Mouse (Mus musculus): Measurements from ENCODE around the gene Mrpl43. TPM values are rescaled to one million over a fixed set of nuclear protein-coding genes. Genes with fewer than 3 reads are reported as not detected.

Mrpl43 gene
- polyA plus RNA-seq, 1 experiment from 2014 or later = 28.8 TPM

GRCm38 (mm10) chr19:45005444-45005843 lies 798 bp downstream of the Mrpl43 start, which contains the start of gene Twnk:
Twnk (plus strand) TSS chr19:45005663.
- H3K4me3 ChIP-seq (replicated peaks) = peak within 1 kb of the TSS; percentile 80
- H3K36me3 ChIP-seq (replicated peaks) = peaks cover 44% of the 10 kb centered on the region
- H3K4me1 ChIP-seq (replicated peaks) = peaks cover 35% of the 10 kb centered on the region
- 6% methylated on average over 16 of the region's 16 CpGs for WGBS (ENCODE audit: insufficient replicate concordance)
- peak; percentile 18; the same call in 1 of the 2 replicates for ATAC-seq (ENCODE audit: insufficient read depth)
- peak within 1 kb of the TSS; percentile 75 for H3K9ac ChIP-seq
- H3K9me3 ChIP-seq (replicated peaks) = no peaks in the 10 kb centered on the region
- H3K27me3 ChIP-seq = no peaks in the 10 kb centered on the region; the same call in 1 of the 2 replicates
- peak within 1 kb of the TSS; percentile 95 for H3K4me2 ChIP-seq
- H3K27ac ChIP-seq (replicated peaks) = peak within 1 kb of the TSS; percentile 79

DNA sequence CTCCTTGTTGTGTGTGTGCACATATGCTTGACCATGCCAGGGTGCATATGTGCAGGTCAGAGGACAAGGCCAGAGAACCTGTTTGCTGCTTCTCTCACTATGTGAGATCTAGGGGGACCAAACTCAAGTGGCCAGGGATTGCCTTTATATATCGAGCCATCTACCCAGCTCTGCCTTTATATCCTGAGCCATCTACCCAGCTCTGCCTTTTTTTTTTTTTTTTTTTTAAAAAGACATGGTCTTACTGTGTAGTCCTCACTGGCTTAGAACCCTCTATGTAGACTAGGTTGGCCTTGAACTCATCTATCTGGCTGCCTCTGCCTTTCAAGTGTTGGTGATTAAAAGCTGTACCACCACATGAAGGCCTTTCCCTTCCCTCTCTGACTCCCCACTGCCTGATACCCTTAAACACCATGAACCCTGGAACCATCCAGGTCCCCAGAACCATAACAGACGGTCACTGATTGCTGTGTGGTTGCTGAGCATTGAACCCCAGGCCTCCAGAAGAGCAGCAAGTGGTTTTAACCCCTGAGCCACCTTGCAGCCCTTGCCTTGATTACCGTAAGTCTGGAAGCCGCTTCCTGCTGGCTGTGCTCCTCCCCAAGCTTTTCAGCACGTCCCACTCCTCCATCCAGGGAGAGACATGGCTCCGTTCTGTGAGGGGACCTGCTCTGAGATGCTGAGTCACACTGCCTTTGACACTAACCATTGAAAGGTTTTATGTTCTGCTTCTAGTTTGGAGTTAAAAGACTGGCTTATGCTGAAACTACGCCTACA lies 2.3 kb downstream of the Mrpl43 start:
- H3K9ac ChIP-seq = no peak overlapping the region
- no peak overlapping the region for H3K27ac ChIP-seq (replicated peaks)
- WGBS (ENCODE audit: insufficient replicate concordance) = 80% methylated on average over 7 of the region's 7 CpGs
- no peaks in the 10 kb centered on the region for H3K9me3 ChIP-seq (replicated peaks)
- H3K36me3 ChIP-seq (replicated peaks) = peaks cover 35% of the 10 kb centered on the region
- ATAC-seq (ENCODE audit: insufficient read depth) = no peak
- H3K4me3 ChIP-seq (replicated peaks) = no peak overlapping the region
- H3K4me2 ChIP-seq = no peak overlapping the region
- peaks cover 35% of the 10 kb centered on the region for H3K4me1 ChIP-seq (replicated peaks)
- no peaks in the 10 kb centered on the region; the same call in 1 of the 2 replicates for H3K27me3 ChIP-seq

GRCm38 (mm10) chr19:45002301-45002700 lies 3.9 kb downstream of the Mrpl43 start:
- Histone ChIP-seq H3K27me3 (no peaks in the 10 kb centered on the region; the same call in 1 of the 2 replicates), H3K9ac (no peak overlapping the region), H3K4me1 (replicated peaks) (peaks cover 19% of the 10 kb centered on the region), H3K36me3 (replicated peaks) (peaks cover 37% of the 10 kb centered on the region), H3K4me3 (replicated peaks) (no peak overlapping the region), H3K27ac (replicated peaks) (no peak overlapping the region), H3K4me2 (no peak overlapping the region), H3K9me3 (replicated peaks) (no peaks in the 10 kb centered on the region)
- WGBS (ENCODE audit: insufficient replicate concordance) = 60% methylated on average over 3 of the region's 3 CpGs
- no peak for ATAC-seq (ENCODE audit: insufficient read depth)

- no peak overlapping the region for H3K4me2 ChIP-seq
- no peak overlapping the region for H3K9ac ChIP-seq
- H3K27ac ChIP-seq (replicated peaks) = no peak overlapping the region
- peaks cover 10% of the 10 kb centered on the region; the same call in 1 of the 2 replicates for H3K4me1 ChIP-seq (replicated peaks)
- no peaks in the 10 kb centered on the region; the same call in 1 of the 2 replicates for H3K27me3 ChIP-seq
- H3K4me3 ChIP-seq (replicated peaks) = no peak overlapping the region
- peaks cover 36% of the 10 kb centered on the region for H3K36me3 ChIP-seq (replicated peaks)
- ATAC-seq (ENCODE audit: insufficient read depth) = no peak
- 73% methylated on average over 8 of the region's 8 CpGs for WGBS (ENCODE audit: insufficient replicate concordance)
- no peaks in the 10 kb centered on the region for H3K9me3 ChIP-seq (replicated peaks)
These were observed 6.6 kb downstream of the Mrpl43 start for GRCm38 (mm10) chr19:44999647-45000046.

DNA sequence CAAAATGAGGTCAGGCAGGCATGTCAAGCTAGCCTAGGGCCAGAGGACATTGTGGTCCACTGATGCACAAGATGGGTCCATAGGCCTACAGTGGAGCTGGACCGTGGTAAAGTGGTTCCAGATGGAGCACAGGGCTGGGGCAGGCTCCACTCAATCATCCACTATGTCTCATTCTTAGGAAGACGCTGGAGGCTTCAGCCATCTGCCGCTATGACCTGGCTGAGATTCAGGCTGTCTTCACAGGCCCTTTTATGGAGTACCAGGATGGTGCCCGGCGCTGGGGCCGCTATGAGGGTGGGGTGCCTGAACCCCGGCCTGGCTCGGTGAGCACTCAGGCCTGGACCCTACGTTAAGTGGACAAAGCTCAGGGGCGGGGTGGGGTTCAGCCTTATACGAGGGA lies 8.5 kb downstream of the Mrpl43 start:
- no peak overlapping the region for H3K9ac ChIP-seq
- H3K4me2 ChIP-seq = no peak overlapping the region
- no peak overlapping the region for H3K27ac ChIP-seq (replicated peaks)
- H3K9me3 ChIP-seq (replicated peaks) = no peaks in the 10 kb centered on the region
- ATAC-seq (ENCODE audit: insufficient read depth) = no peak
- no peak overlapping the region for H3K4me3 ChIP-seq (replicated peaks)
- H3K36me3 ChIP-seq (replicated peaks) = peaks cover 18% of the 10 kb centered on the region; the same call in 1 of the 2 replicates
- WGBS (ENCODE audit: insufficient replicate concordance) = 69% methylated on average over 11 of the region's 11 CpGs
- peaks cover 12% of the 10 kb centered on the region; the same call in 1 of the 2 replicates for H3K4me1 ChIP-seq (replicated peaks)
- H3K27me3 ChIP-seq = no peaks in the 10 kb centered on the region; the same call in 1 of the 2 replicates

GRCm38 (mm10) chr19:44992712-44993111 lies 13.5 kb downstream of the Mrpl43 start:
- Histone ChIP-seq H3K36me3 (replicated peaks) (0 out of 2 replicates have a peak, but pooled peaks cover 6% of the 10 kb centered on the region), H3K9me3 (replicated peaks) (no peaks in the 10 kb centered on the region), H3K4me3 (replicated peaks) (no peak overlapping the region), H3K9ac (no peak overlapping the region), H3K4me2 (no peak overlapping the region), H3K4me1 (replicated peaks) (peaks cover 41% of the 10 kb centered on the region), H3K27ac (replicated peaks) (0 out of 2 replicates have a peak overlapping the region, but pooled peaks have one; percentile 9), H3K27me3 (peaks cover 36% of the 10 kb centered on the region)
- 45% methylated on average over 7 of the region's 7 CpGs for WGBS (ENCODE audit: insufficient replicate concordance)
- ATAC-seq (ENCODE audit: insufficient read depth) = no peak

- Histone ChIP-seq H3K9ac (no peak overlapping the region), H3K4me2 (no peak overlapping the region), H3K36me3 (replicated peaks) (0 out of 2 replicates have a peak, but pooled peaks cover 4% of the 10 kb centered on the region), H3K4me3 (replicated peaks) (no peak overlapping the region), H3K27ac (replicated peaks) (no peak overlapping the region), H3K27me3 (peaks cover 41% of the 10 kb centered on the region), H3K9me3 (replicated peaks) (no peaks in the 10 kb centered on the region), H3K4me1 (replicated peaks) (peaks cover 42% of the 10 kb centered on the region)
- ATAC-seq (ENCODE audit: insufficient read depth) = no peak
- 22% methylated on average over 7 of the region's 7 CpGs for WGBS (ENCODE audit: insufficient replicate concordance)
These were observed 14.0 kb downstream of the Mrpl43 start for GRCm38 (mm10) chr19:44992246-44992645.

DNA sequence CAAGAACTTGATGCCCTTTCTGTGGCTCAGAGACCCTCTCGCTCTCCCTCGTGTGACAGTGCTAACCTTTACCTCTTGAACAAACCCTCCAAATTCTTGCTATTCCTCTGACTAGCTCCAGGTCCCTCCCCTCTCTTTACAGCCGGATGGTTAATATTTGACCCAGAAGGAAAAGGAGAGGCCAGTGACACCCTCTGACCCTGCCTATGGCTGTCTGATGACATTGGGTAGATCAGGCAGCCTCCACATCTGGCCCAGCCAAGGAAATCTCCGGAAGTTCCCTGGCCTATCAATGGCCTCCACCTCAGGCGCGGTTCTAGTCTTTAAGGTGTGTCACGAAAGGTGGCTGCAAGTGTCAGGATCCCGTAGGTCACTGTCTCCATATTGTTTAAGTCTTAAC lies 15.2 kb downstream of the Mrpl43 start:
- peak overlapping the region; percentile 64 for H3K27ac ChIP-seq (replicated peaks)
- H3K27me3 ChIP-seq = peaks cover 44% of the 10 kb centered on the region
- no peak overlapping the region for H3K9ac ChIP-seq
- H3K4me2 ChIP-seq = peak overlapping the region; percentile 64
- peak overlapping the region; percentile 57 for H3K4me3 ChIP-seq (replicated peaks)
- WGBS (ENCODE audit: insufficient replicate concordance) = 70% methylated on average over 8 of the region's 8 CpGs
- H3K36me3 ChIP-seq (replicated peaks) = 0 out of 2 replicates have a peak, but pooled peaks cover 4% of the 10 kb centered on the region
- peak; percentile 47 for ATAC-seq (ENCODE audit: insufficient read depth)
- H3K9me3 ChIP-seq (replicated peaks) = no peaks in the 10 kb centered on the region
- H3K4me1 ChIP-seq (replicated peaks) = peaks cover 39% of the 10 kb centered on the region

DNA sequence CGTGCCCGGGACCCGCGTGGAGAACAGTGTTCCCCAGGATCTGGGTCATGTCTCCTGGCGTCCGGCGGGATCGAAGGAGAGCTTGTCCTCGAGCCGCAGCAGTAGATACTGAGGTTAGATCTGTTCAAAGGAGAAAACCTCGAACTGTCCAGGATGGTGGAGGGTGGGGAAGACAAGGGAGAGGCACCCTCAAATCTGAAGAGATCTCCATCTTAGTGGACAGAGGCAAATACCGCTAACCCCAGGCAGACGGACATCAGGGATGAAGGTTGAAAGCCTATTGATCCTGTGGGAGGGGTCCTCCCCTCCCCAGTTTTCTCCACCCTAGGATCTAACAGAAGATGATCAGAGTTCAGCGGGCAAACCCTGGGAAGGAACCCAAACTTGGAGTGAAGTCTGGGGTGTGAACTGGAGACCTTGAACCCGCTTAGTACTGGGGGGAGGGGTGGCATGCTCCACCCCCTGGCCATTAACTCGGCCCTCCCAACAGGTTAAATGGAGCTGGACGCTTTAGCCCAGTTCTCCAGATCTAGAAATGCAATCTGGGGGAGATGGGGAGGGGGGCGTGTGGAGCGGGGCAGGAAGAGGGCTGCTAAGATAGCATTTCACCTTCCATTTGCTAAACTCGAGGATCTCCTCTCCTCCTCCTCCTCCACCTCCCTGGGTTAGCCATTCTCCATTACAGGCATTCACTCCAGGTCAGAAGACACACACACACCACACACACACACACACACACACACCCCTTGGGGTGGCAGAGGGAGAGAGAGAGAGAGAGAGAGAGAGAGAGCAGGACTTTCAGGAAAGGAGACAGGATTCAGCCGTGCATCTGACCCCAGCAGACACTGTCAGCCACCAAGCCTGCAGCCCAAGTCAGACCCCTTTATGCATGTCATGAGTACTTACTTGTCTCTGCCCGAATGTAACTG lies 16.4 kb downstream of the Mrpl43 start:
- Histone ChIP-seq H3K9me3 (replicated peaks) (no peaks in the 10 kb centered on the region), H3K4me1 (replicated peaks) (peaks cover 48% of the 10 kb centered on the region), H3K4me3 (replicated peaks) (peak overlapping the region; percentile 57), H3K27ac (replicated peaks) (peak overlapping the region; percentile 76), H3K36me3 (replicated peaks) (0 out of 2 replicates have a peak, but pooled peaks cover 4% of the 10 kb centered on the region), H3K27me3 (peaks cover 44% of the 10 kb centered on the region), H3K4me2 (peak overlapping the region; percentile 64), H3K9ac (peak overlapping the region; percentile 47; the same call in 1 of the 2 replicates)
- 12% methylated on average over 22 of the region's 22 CpGs for WGBS (ENCODE audit: insufficient replicate concordance)
- ATAC-seq (ENCODE audit: insufficient read depth) = no peak

DNA sequence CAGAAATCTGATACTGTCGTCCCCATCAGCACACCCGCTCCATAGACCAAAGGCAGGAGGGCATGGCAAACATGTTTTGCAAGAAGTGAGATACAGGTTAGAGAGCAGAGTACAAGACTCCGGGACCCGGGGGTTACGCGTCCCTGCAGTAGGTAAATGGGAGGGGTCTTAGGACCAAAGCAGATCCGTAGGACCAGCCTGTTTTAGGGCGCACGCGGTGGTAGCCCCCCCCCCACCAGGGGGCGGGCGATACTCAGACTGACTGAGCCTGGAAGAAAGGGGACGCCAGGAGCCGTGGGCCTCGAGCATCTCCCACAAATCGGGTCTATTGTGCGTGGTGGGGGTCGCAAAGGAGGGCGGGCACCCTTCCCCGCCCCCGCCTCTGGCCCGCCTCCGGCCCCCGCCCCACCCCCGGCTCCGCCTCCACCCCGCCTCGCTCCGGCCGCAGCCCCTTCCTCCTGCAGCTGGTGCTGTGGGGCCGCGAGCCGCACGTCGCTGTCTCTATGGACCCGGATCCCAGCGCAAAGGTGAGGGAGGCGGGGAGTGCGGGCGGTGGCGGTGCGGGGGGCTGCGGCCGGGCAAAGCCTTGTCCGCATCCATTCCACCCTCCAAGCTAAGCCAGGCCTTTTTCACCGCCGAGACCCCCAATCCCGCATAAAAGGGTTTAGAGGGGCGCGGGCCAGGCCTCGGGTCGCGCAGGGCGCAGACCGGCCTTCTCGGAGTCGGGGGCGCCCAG lies 17.2 kb downstream of the Mrpl43 start, which contains the start of gene Sema4g:
Gene Sema4g (plus strand): TSS at position 271 of the 736 bp plus-strand sequence.
- WGBS (ENCODE audit: insufficient replicate concordance) = 1% methylated on average over 51 of the region's 58 CpGs
- Histone ChIP-seq H3K9me3 (replicated peaks) (no peaks in the 10 kb centered on the region), H3K27ac (replicated peaks) (peak within 1 kb of the TSS; percentile 76), H3K27me3 (peaks cover 44% of the 10 kb centered on the region), H3K4me3 (replicated peaks) (peak within 1 kb of the TSS; percentile 57), H3K36me3 (replicated peaks) (0 out of 2 replicates have a peak, but pooled peaks cover 4% of the 10 kb centered on the region), H3K9ac (peak within 1 kb of the TSS; percentile 47; the same call in 1 of the 2 replicates), H3K4me2 (peak within 1 kb of the TSS; percentile 64), H3K4me1 (replicated peaks) (peaks cover 48% of the 10 kb centered on the region)
- ATAC-seq (ENCODE audit: insufficient read depth) = peak; percentile 61

All from liver, embryonic 15.5 days (tissue).